Mouse (Mus musculus): Measurements from ENCODE around the gene Rasgrf2.
A peak's percentile ranks its signal among the peaks of the same experiment; 100 is the strongest.

Rasgrf2 gene

DNA sequence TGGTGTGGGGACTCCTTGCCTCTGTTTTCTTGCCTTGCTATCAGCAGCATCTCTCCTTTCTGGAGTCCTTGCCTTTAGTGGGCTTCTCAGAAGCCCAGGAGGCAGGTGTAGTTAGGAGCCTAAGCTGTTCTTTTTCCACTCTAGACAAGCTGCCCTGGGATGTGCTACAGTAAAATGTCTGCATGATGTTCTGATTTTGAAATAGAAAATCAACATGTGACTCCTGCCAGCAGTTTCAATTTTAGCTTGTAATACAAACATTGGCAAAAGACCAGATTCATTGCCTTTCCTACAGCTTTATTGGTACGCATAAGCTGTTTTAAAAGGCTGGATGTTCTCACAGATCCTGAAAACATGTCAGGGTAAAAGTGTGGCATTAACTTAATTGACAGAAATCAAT lies 176.3 kb downstream of the Rasgrf2 start:
- no peak for DNase-seq (ENCODE audit: low spot score in 2 of 2)

DNA sequence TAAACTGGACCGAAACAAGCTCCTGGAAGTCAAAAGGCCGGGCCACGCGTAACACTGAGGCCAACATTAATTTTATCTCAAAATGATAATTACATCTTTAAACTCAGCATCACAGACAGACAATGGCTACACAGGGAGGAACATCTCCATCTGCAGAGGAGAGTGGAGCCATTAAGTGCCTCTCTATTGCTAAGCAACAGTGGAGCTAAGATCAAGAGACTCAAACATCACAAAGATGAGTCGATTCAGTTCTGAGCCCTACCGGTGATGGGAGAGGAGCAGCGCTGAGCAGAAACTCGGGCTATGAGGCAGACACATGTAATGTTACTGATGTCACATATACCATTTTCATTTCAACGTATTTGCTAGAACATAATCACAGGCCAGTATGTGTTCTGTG lies 191.3 kb downstream of the Rasgrf2 start:
- no peak for DNase-seq (ENCODE audit: low spot score in 2 of 2)

DNA sequence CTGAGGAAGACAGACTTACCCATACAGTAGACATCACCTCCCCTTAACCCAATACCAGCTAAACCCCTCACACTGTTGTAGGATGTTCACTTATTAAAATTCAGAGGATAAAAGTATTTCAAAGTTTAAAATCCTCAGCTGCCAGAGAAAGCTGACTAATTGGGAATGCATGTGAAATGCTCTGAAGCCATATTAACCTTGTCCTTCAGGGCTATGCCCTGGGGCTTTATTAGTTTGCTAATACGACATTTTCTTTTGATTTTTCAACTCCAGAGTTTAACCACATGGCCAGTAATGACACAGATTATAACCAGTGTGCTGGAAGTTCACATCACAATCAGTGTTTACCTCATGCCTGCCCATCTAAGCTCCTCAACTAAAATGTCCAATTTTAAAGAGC lies 192.6 kb downstream of the Rasgrf2 start:
- DNase-seq (ENCODE audit: low spot score in 2 of 2): no peak

GRCm38 (mm10) chr13:91937232-91937631 lies 194.2 kb downstream of the Rasgrf2 start:
- no peak for DNase-seq (ENCODE audit: low spot score in 2 of 2)

DNA sequence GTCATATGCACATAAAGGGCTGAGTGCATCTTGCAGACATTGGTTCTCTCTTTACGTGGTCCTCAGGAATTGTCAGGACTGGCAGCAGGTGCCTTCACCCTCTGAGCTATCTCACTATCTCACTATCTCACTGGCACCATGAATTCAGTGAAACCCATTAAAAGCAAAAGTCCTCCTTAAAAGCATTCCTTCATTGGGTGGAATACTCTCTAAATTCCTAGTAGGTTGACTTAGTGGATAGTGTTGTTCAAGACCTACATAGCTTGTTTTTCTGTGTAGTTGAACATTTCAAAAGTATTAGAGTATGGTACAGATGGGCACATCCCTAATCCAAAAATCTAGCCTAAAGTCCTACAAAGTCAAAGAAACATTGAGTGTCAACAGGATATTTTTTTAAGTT lies 199.3 kb downstream of the Rasgrf2 start:
- no peak for DNase-seq (ENCODE audit: low spot score in 2 of 2)

DNA sequence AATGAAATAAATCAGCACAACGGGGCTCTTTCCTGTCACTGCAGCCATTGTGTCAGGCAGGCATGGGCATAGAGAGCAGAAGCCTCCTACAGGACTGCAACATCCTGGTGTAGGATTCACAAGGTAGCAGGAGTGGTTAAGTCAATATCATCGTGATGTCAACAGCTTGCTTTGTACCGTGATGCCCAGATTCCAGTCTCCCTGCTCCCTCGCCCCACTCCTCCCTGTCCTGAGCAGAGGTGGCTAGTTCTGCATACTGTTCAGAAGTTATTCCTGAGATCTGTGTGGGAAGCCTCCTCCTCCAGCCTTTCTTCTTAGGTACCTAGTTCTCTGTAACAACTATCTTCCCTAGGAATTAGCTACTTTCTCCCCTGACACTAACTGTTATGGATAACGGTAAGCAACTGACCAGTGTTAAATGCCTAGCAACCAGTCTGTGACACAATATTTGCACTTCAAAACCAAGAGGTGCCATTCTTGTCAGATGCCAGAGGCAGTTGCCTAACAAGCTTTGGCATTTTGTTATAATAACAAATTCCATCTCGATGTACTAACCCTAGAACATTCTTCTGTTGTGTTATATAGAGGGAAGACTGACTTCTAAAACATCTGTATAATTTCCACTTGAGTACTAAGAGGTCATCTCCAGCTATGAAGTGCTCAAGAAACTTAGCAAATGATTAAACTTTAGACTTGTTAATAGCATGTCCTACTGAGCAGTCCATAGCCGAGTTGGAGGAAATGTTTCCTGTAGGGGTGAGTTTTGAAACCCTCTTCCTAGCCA lies 201.3 kb downstream of the Rasgrf2 start:
- DNase-seq (ENCODE audit: low spot score in 2 of 2): no peak

DNA sequence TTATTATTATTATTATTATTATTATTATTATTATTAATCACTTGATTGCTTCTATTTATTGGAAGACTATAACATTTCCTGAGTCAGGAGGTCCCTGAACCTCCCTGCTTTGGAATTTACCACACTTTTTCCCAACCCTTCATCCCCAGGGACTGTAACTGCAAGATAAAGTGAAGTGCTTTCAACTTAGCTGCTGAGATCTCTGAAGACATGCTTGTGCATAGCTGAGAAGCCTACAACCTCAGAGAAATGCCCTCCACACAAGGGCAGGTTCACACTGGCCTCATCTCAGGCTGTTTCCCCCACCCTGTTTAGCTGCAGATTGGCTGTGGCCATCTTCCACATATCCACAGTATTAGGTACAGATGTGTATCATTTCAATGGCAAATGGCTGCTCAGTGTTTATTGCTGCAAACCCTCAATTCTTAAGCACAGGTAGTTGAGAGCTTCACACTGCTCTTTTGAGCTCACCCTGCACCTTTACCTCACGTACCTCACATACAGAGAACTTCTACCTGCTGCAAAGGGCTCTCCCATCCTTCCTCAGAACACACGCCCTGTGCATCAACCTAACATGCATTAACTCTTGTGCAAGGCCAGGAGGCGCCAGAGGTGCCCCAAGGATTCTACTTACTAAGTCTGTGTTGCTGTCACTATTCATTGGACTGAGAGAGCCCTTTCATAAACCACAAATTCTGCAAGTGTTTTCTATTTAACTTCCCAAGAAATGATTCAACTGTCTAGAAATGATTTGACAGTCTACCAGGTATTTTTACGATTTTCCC lies 202.7 kb downstream of the Rasgrf2 start:
- DNase-seq (ENCODE audit: low spot score in 2 of 2): no peak

DNA sequence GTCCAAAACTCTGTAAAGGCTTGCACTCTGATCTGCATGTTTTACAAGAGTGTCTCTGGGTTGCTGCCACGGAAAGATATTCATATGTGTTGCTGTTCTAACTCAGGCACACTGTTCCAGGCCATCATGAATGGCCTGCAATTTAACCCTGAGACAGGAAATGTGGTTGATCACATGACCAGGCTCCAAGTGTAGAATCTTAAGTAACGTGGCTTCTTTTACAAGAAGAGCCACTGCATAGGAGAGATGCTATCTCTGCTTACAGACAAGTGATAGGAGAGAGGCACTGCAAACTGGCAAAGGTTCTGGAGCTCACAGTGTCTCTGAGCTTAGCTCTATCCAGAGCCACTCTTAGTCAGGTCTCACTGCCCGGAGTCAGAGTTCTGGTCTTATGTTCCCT lies 210.4 kb downstream of the Rasgrf2 start:
- no peak for DNase-seq (ENCODE audit: low spot score in 2 of 2)

GRCm38 (mm10) chr13:91918764-91919163 lies 212.7 kb downstream of the Rasgrf2 start:
- no peak for DNase-seq (ENCODE audit: low spot score in 2 of 2)

DNA sequence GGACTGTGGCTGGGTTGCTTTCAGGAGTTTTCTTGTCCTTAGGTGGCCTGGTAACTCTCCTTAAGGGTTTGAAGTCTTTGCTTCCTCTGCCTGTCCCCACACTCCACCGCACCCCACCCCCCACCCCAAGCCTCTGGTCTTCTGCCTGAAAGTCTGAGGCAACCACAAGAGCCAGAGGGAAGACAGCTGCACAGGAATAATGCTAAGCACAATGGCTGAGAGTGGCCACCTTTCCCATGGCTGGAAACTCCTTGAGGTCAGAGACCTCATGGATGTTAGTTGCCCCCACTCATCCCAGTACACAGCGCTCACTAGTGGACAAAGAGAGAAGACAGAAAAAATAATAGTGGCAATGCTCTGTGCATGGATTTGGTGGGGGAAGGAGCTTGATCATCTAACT lies 213.6 kb downstream of the Rasgrf2 start:
- no peak for DNase-seq (ENCODE audit: low spot score in 2 of 2)

DNA sequence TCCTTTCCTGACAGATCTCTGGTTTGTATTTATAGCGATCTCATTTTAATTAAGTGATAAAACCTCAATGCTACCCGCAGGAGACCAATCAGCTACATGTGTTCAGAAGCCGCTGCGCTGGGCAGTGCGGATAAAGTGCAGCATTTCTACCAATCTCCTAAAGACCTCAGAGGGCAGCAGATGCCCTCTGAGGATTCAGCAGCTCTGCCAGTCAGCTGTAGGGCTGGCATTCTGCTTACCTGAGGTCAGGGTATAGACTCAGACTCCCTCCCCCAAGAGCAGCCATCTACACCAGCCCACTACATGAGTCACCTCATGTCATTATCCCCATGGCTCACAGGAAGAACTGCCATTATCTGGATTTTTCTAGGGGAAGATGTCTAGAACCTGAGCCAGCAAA lies 215.1 kb downstream of the Rasgrf2 start:
- no peak for DNase-seq (ENCODE audit: low spot score in 2 of 2)

- no peak for DNase-seq (ENCODE audit: low spot score in 2 of 2)
Measured at GRCm38 (mm10) chr13:91915582-91916239, 215.7 kb downstream of the Rasgrf2 start.

DNA sequence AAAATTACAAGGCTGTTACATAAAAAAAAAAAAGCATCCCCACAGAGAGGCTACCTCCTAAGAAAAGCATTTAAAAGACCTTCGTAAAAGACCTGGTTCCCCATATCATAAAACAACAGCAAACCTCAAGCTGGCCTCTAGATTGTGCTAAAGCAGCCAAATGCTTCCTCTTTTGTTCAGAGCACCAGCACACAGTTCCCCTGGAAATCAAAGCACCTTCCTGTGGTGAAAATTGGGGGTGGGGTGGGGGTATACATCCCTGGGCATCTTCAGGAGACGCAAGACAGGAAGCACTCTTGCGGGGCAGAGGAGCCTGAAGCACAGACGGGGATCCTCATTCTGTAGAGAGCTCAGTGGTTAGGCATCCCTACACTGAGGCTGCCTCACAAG lies 216.3 kb downstream of the Rasgrf2 start:
- no peak for DNase-seq (ENCODE audit: low spot score in 2 of 2)

DNA sequence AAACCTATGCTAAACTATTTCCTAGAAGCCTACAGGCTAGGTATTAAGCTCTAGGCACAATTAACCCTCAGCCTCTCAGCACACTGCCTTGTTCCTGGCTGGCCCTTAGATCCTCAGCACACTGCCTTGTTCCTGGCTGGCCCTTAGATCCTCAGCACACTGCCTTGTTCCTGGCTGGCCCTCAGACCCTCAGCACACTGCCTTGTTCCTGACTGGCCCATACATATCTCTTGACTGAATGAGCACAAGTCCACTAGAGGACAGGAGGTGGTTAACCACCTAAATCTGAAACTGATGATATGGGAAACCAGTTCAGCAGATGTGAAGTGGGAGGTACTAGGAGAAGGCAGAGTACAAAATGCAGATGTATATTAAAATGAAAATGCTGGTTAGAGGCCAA lies 219.8 kb downstream of the Rasgrf2 start:
- DNase-seq (ENCODE audit: low spot score in 2 of 2): no peak

DNA sequence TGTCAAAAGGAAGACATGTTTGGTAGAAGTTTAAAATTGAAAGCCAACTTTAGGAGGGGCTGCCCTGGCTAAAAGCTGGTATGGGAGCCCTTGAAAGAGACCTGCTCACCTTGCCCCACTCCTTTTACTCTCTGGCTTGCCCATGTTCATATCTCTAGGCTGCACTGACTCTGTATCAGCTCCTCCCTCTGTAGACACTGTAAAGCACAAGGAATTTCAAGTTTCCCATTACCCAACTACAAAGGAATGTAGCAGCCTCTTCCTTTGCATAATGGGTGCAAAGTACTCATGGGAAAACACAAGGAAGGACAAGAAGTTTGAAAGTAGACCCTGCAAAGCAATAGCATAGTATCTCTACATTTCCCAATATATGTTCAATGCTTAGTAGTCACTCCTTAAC lies 220.2 kb downstream of the Rasgrf2 start:
- DNase-seq (ENCODE audit: low spot score in 2 of 2): no peak

DNA sequence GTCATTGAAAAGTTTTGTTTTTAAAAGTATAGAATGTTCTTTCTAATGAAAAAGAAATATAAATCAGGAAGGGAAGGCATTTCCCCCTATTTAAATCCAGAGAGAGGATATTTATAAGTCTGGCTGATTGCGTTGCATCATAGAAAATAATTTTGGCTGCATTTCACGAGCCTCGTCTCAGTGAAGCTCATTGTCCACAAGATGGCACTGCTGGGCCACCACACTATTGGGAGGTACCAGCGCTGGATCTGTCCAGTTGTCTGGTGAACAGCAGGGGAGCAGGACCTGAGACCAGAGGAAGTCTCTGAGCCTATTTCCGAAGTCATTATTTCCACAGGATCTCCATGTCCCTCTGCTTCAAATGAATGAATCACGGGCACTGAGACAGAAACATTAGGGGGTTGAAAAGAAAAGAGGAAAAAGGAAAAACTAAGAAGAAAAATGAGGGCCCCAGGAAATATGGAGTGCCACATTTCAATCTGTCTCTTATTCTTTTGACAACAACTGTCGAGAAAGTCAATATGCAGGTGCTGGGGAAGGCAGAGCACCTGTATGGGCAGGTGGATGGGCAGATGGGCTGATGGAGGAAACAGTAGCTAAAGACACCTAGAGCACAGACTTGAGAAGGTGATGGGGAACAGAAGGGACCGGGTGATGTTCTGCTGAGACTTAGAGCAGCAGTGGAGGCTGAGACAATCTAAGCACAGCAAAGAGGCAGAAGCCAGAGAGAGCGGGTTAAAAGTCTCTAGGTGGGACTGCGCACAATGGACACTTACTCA lies 223.1 kb downstream of the Rasgrf2 start:
- peak; percentile 62 to 74 for DNase-seq (ENCODE audit: low spot score in 2 of 2)

DNA sequence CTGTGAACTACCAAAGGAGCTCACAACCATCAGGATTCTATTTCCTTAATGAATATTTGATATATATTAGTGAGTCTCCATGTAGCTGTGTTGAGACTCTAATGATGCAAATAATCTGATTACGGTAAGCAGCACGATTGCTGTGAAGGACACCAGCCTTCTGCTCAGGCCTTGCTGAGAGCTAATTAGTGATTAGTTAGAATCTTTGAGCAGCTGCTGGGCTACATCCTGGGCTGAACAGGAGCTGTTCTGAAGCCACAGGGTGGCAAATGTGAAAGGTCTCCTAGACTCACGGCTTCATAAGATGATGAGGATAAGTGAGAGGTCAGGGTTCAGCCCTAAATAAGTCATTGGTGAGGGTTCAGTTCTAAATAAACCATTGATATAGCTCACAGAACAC lies 225.1 kb downstream of the Rasgrf2 start:
- no peak for DNase-seq (ENCODE audit: low spot score in 2 of 2)

GRCm38 (mm10) chr13:91896476-91896875 lies 235.0 kb downstream of the Rasgrf2 start:
- no peak for DNase-seq (ENCODE audit: low spot score in 2 of 2)

DNA sequence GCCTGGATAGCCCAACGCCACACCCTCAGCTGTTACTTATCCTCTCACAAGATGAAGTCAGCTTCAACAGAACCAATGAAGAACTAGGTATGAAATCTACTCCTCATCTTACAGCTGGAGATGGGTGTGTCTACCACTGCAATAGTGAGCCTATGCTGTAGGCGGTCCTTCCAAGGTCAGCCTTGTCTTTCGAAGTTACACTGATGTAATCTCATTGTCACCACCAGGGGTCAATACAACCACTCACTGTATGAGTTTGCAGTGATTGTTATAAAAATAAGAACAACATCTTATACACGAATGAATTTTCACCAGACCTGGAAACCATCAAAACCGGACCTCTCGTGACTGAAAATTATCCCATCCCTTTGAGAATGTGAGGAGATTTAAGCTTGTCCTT lies 238.3 kb downstream of the Rasgrf2 start:
- DNase-seq (ENCODE audit: low spot score in 2 of 2): no peak

GRCm38 (mm10) chr13:91890031-91890619 lies 241.3 kb downstream of the Rasgrf2 start:
- no peak for DNase-seq (ENCODE audit: low spot score in 2 of 2)

DNA sequence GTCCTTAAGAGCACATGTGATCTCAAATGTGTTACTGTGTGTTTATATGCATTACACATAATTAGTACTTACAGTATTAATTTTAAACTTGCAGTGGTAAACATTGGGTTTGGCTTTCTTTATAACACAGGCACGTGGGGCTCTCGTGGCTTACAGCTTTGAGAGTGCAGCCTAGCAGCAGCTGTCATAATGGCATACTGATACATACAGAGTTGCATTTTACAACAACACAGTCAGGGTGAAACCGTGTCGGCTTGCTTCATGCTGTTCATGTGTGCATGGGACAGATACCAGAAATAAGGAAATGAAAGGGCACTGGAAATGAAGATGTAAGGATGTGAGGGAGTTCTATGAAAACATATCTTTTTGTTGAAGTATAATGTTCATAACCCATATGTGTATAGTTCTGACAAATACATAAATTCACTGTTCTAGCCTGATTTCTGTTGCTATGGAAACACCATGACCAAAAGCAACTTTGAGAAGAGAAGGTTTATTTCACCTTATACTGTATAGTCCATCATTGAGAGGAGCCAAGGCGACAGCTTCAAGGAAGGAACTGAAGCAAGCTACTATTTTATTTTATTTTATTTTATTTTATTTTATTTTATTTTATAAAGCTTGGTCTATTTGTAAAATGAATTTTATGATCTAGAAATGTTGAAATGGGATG lies 246.6 kb downstream of the Rasgrf2 start:
- DNase-seq (ENCODE audit: low spot score in 2 of 2): no peak

Measured in urinary bladder, postnatal 4 days (tissue).